Mouse (Mus musculus) liver, embryonic 13.5 days (tissue): ENCODE data around the gene Dph1. TPM values are rescaled to one million over a fixed set of nuclear protein-coding genes. Genes with fewer than 3 reads are reported as not detected.

ENCODE experiments used
- ATAC-seq: fragments of 200-750 bp; cut with Nextera tagmentation; 2 replicates; pipeline ENCODE4 v1.8.0; 2017; ENCODE audit warnings: low read depth, mild to moderate bottlenecking, moderate number of reproducible peaks, moderate library complexity
- DNase-seq: peaks from one replicate; pipeline ENCODE4 v3.0.0; 2022
- H3K27ac ChIP-seq: fragments of 300-500 bp; sonication (generic); 2 replicates; pipeline ENCODE4 v1.5.1; 2015; ENCODE audit warnings: moderate library complexity, mild to moderate bottlenecking, inconsistent platforms
- H3K27me3 ChIP-seq: fragments of 300-500 bp; sonication (generic); 2 replicates; pipeline ENCODE4 v1.6.1; 2015; ENCODE audit warnings: mild to moderate bottlenecking, inconsistent platforms
- H3K36me3 ChIP-seq: fragments of 300-500 bp; sonication (generic); 2 replicates; pipeline ENCODE4 v1.6.1; 2015; ENCODE audit warnings: mild to moderate bottlenecking, inconsistent platforms
- H3K4me1 ChIP-seq: fragments of 300-500 bp; sonication (generic); replicated peaks from 2 replicates; pipeline ENCODE4 v1.6.1; 2015; ENCODE audit warnings: inconsistent platforms
- H3K4me2 ChIP-seq: fragments of 300-500 bp; sonication (generic); 2 replicates; pipeline ENCODE4 v1.6.1; 2015; ENCODE audit warnings: inconsistent platforms, mild to moderate bottlenecking, moderate library complexity
- H3K4me3 ChIP-seq: fragments of 300-500 bp; sonication (generic); replicated peaks from 2 replicates; pipeline ENCODE4 v1.5.1; 2015; ENCODE audit warnings: mild to moderate bottlenecking, inconsistent platforms
- H3K9ac ChIP-seq: fragments of 300-500 bp; sonication (generic); 2 replicates; pipeline ENCODE4 v1.6.1; 2015; ENCODE audit warnings: mild to moderate bottlenecking, inconsistent platforms
- H3K9me3 ChIP-seq: fragments of 300-500 bp; sonication (generic); replicated peaks from 2 replicates; pipeline ENCODE4 v1.6.1; 2016; ENCODE audit warnings: inconsistent platforms
- WGBS: fragments of 180-500 bp; shearing (Covaris S2); methylation state at CpG from one replicate; pipeline ENCODE4 v1.1.7; 2015; ENCODE audit not compliant: insufficient replicate concordance; 5-methylcytosine and 5-hydroxymethylcytosine counted together
- polyA plus RNA-seq: library from polyadenylated mRNA; unstranded; fragments of >200 nt; fragmentation: Nextera tagmentation; extraction: Ambion mirVana; gene quantifications from 2 replicates; pipeline ENCODE4 v1.2.1, GENCODE M21; 2015

Gene Dph1
- polyA plus RNA-seq, 1 experiment from 2014 or later: 13.8 TPM

- ATAC-seq (no peak), DNase-seq (no peak)
- no peak overlapping the region for H3K4me3 ChIP-seq
- H3K27ac ChIP-seq: 0 out of 2 replicates have a peak overlapping the region, but pooled peaks have one; percentile 7
- WGBS: 41% methylated on average over 3 of the region's 3 CpGs
- H3K9ac ChIP-seq: no peak overlapping the region
- H3K9me3 ChIP-seq: no peaks in the 10 kb centered on the region
- peaks cover 50% of the 10 kb centered on the region for H3K4me1 ChIP-seq
- H3K4me2 ChIP-seq: no peak overlapping the region
- peaks cover 18% of the 10 kb centered on the region for H3K36me3 ChIP-seq
- H3K27me3 ChIP-seq: no peaks in the 10 kb centered on the region
These were observed 50.0 kb downstream of the Dph1 start for GRCm38 (mm10) chr11:75141038-75141437.

GRCm38 (mm10) chr11:75140431-75140830 lies 50.6 kb downstream of the Dph1 start:
- no peak for ATAC-seq
- peaks cover 51% of the 10 kb centered on the region for H3K4me1 ChIP-seq

GRCm38 (mm10) chr11:75139122-75139963 lies 51.7 kb downstream of the Dph1 start:
- H3K27ac ChIP-seq: peak overlapping the region; percentile 35
- H3K4me3 ChIP-seq: no peak overlapping the region
- ATAC-seq (peak; percentile 34; the same call in 1 of the 2 replicates), DNase-seq (no peak)
- 42% methylated on average over 11 of the region's 11 CpGs for WGBS
- H3K4me1 ChIP-seq: peaks cover 52% of the 10 kb centered on the region
- H3K36me3 ChIP-seq: peaks cover 14% of the 10 kb centered on the region
- H3K9ac ChIP-seq: no peak overlapping the region
- H3K4me2 ChIP-seq: no peak overlapping the region
- H3K9me3 ChIP-seq: no peaks in the 10 kb centered on the region
- H3K27me3 ChIP-seq: no peaks in the 10 kb centered on the region

More at GRCm38 (mm10) chr11:75140431-75140830, 50.6 kb downstream of the Dph1 start:
- Histone ChIP-seq H3K27ac (peak overlapping the region; percentile 7), H3K36me3 (peaks cover 18% of the 10 kb centered on the region), H3K4me3 (no peak overlapping the region), H3K27me3 (no peaks in the 10 kb centered on the region), H3K4me2 (no peak overlapping the region), H3K9me3 (no peaks in the 10 kb centered on the region), H3K9ac (no peak overlapping the region)
- WGBS: 69% methylated on average over 5 of the region's 5 CpGs
- no peak for DNase-seq

GRCm38 (mm10) chr11:75136666-75137398 lies 54.2 kb downstream of the Dph1 start:
- Histone ChIP-seq H3K4me2 (no peak overlapping the region), H3K9ac (no peak overlapping the region), H3K27me3 (no peaks in the 10 kb centered on the region), H3K4me1 (peaks cover 52% of the 10 kb centered on the region), H3K27ac (0 out of 2 replicates have a peak overlapping the region, but pooled peaks have one; percentile 40), H3K9me3 (no peaks in the 10 kb centered on the region), H3K4me3 (no peak overlapping the region), H3K36me3 (no peaks in the 10 kb centered on the region)
- DNase-seq (no peak), ATAC-seq (peak; percentile 46; the same call in 1 of the 2 replicates)
- WGBS: 26% methylated on average over 5 of the region's 5 CpGs

- H3K4me1 ChIP-seq: peaks cover 39% of the 10 kb centered on the region
- H3K4me2 ChIP-seq: no peak overlapping the region
- 76% methylated on average over 4 of the region's 4 CpGs for WGBS
- no peak for DNase-seq
- no peak overlapping the region for H3K4me3 ChIP-seq
- ATAC-seq: no peak
- H3K27me3 ChIP-seq: no peaks in the 10 kb centered on the region
- H3K36me3 ChIP-seq: no peaks in the 10 kb centered on the region
- H3K27ac ChIP-seq: no peak overlapping the region
- no peak overlapping the region for H3K9ac ChIP-seq
- no peaks in the 10 kb centered on the region for H3K9me3 ChIP-seq
These were observed 55.7 kb downstream of the Dph1 start for GRCm38 (mm10) chr11:75135358-75135757.

GRCm38 (mm10) chr11:75134485-75135068 lies 56.5 kb downstream of the Dph1 start:
- H3K9me3 ChIP-seq: no peaks in the 10 kb centered on the region
- H3K27me3 ChIP-seq: no peaks in the 10 kb centered on the region
- WGBS: 68% methylated on average over 5 of the region's 5 CpGs
- no peak overlapping the region for H3K4me3 ChIP-seq
- no peak for ATAC-seq
- no peaks in the 10 kb centered on the region for H3K36me3 ChIP-seq
- no peak overlapping the region for H3K9ac ChIP-seq
- H3K27ac ChIP-seq: no peak overlapping the region
- no peak overlapping the region for H3K4me2 ChIP-seq
- peaks cover 33% of the 10 kb centered on the region for H3K4me1 ChIP-seq
- DNase-seq: no peak

GRCm38 (mm10) chr11:75133951-75134350 lies 57.1 kb downstream of the Dph1 start:
- no peaks in the 10 kb centered on the region for H3K36me3 ChIP-seq
- no peak overlapping the region for H3K4me2 ChIP-seq
- H3K4me1 ChIP-seq: peaks cover 27% of the 10 kb centered on the region
- H3K4me3 ChIP-seq: no peak overlapping the region
- DNase-seq (no peak), ATAC-seq (no peak)
- H3K9me3 ChIP-seq: no peaks in the 10 kb centered on the region
- no peaks in the 10 kb centered on the region for H3K27me3 ChIP-seq
- no peak overlapping the region for H3K27ac ChIP-seq
- WGBS: 40% methylated on average over 2 of the region's 2 CpGs
- no peak overlapping the region for H3K9ac ChIP-seq

GRCm38 (mm10) chr11:75133391-75133790 lies 57.6 kb downstream of the Dph1 start:
- WGBS: 88% methylated on average over 5 of the region's 5 CpGs
- no peaks in the 10 kb centered on the region for H3K9me3 ChIP-seq
- no peak overlapping the region for H3K27ac ChIP-seq
- H3K36me3 ChIP-seq: no peaks in the 10 kb centered on the region
- H3K4me3 ChIP-seq: no peak overlapping the region
- DNase-seq: no peak
- H3K4me2 ChIP-seq: no peak overlapping the region
- no peak for ATAC-seq
- no peaks in the 10 kb centered on the region for H3K27me3 ChIP-seq
- H3K9ac ChIP-seq: no peak overlapping the region
- peaks cover 21% of the 10 kb centered on the region for H3K4me1 ChIP-seq

- Histone ChIP-seq H3K4me2 (no peak overlapping the region), H3K4me3 (no peak overlapping the region), H3K27ac (no peak overlapping the region), H3K36me3 (no peaks in the 10 kb centered on the region), H3K9ac (no peak overlapping the region), H3K27me3 (no peaks in the 10 kb centered on the region), H3K9me3 (no peaks in the 10 kb centered on the region), H3K4me1 (peaks cover 12% of the 10 kb centered on the region)
- ATAC-seq (no peak), DNase-seq (no peak)
- WGBS: 86% methylated on average over 5 of the region's 5 CpGs
These were observed 58.8 kb downstream of the Dph1 start for GRCm38 (mm10) chr11:75132278-75132677.

- H3K4me2 ChIP-seq: no peak overlapping the region
- DNase-seq: no peak
- no peaks in the 10 kb centered on the region for H3K36me3 ChIP-seq
- peaks cover 2% of the 10 kb centered on the region; the same call in 1 of the 2 replicates for H3K4me1 ChIP-seq
- 61% methylated on average over 4 of the region's 4 CpGs for WGBS
- no peaks in the 10 kb centered on the region for H3K9me3 ChIP-seq
- no peaks in the 10 kb centered on the region for H3K27me3 ChIP-seq
- no peak overlapping the region for H3K9ac ChIP-seq
- H3K4me3 ChIP-seq: no peak overlapping the region
- ATAC-seq: no peak
- H3K27ac ChIP-seq: no peak overlapping the region
These were observed 59.7 kb downstream of the Dph1 start for GRCm38 (mm10) chr11:75131300-75131699.

- Histone ChIP-seq H3K9me3 (no peaks in the 10 kb centered on the region), H3K9ac (no peak overlapping the region), H3K36me3 (no peaks in the 10 kb centered on the region), H3K27me3 (no peaks in the 10 kb centered on the region), H3K4me1 (0 out of 2 replicates have a peak, but pooled peaks cover 1% of the 10 kb centered on the region), H3K27ac (no peak overlapping the region), H3K4me3 (no peak overlapping the region), H3K4me2 (no peak overlapping the region)
- ATAC-seq (no peak), DNase-seq (no peak)
- 89% methylated on average over 6 of the region's 6 CpGs for WGBS
These were observed 61.6 kb downstream of the Dph1 start for GRCm38 (mm10) chr11:75129481-75129880.
